Mouse (Mus musculus) neural tube, postnatal 0 days (tissue): ENCODE measurements around the gene Megf11. TPM values are rescaled to one million over a fixed set of nuclear protein-coding genes. Genes with fewer than 3 reads are reported as not detected.

Experiments
- microRNA-seq: library from miRNA; unstranded; fragments of <30 nt; microRNA quantifications from one replicate; pipeline ENCODE4, GENCODE M21; 2016
- polyA plus RNA-seq: library from polyadenylated mRNA; unstranded; fragments of >200 nt; fragmentation: Nextera tagmentation; extraction: Ambion mirVana; gene quantifications from 2 replicates; pipeline ENCODE4 v1.2.1, GENCODE M21; 2015

Gene Megf11
- polyA plus RNA-seq: 16.1 and 18.1 TPM in 2 replicates

DNA sequence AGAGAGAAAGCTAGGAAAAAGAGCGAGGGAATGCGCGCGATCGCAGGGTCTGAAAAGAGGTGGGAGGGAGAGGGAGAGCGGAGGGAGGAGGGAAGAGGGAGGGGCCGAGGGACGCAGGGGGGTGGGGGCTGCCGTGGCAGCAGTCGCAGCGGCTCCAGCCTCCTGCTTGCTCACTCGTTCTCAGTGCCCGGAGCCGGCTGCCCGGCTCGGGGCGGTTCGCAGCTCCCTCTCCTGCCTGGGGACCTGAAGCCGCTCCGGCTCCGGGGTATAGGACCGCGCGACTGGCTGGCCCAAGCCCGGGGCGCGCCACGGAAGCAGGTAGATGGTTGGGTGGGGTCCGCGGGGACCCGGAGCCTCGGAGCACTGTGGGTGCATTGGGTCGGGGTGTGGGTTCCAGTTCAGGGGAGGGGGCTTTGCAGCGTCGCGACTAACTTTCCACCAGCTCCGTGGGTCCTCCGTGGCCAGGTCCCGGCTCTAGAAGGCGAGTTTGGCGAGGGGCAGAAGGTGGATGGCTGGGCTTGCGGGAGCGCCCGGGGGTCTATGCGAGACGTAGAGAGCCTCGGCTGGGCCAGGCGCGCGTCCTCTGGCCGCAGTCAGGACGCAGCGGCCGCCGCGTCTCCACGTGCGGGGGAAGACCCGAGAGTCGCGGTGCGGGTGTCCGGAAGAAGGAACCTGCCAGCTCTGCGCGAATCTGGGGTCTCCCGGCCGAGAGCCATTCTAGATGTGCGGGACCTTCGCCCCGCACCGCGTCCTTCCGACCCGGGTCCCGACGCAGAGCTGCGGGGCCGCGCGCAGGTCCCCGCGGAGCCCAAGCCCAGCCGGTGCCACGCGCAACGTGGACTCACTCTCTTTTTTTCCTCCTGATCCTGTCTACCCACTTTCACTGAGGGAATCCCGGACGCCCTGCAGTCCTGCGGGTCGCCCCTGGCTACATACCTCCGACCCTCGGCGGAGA, at the start of gene Megf11:
Megf11 (plus strand) TSS at position 116 of the 955 bp plus-strand sequence.

DNA sequence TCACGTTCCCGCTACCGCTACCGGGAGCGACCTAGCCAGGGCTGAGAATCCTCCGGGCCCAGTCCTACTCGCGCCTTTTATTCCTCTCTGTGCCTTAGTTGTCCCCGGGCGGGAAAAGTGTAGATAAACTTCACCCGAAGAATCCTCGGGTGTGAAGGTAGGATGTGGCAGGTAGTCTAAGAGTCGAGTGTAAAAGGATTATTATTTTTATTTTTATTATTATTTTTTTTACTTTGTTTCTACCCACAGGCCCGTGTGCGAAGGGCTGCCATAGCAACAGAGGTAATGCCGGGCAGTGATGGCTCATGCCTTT, 44.2 kb upstream of the Megf11 start, which contains the start of gene Dis3l:
Dis3l (minus strand) TSS at position 35 of the 313 bp plus-strand sequence.

GRCm38 (mm10) chr9:64737406-64738201, 352.2 kb downstream of the Megf11 start, which contains the start of gene Rab11a:
Gene Rab11a, minus strand, starts transcription at chr9:64737758.

Small RNA genes within 50 kb of the gene (microRNA-seq; reads per million reads assigned to microRNA genes)
- gene Gm47308: not detected

Other genes with a start within 250 kb of the Megf11 start
- gene Zwilch, start 212.5 kb upstream of the Megf11 start, polyA plus RNA-seq: 3.4 and 4.4 TPM in 2 replicates
- gene Rpl4, start 212.3 kb upstream of the Megf11 start, polyA plus RNA-seq: 575 TPM in 2 replicates
- gene Snapc5, start 206.4 kb upstream of the Megf11 start, polyA plus RNA-seq: 35.5 and 35.9 TPM in 2 replicates
- 1.9 and 2.5 TPM in 2 replicates for gene Uchl4, start 150.4 kb upstream of the Megf11 start, polyA plus RNA-seq
- 89.4 TPM in 2 replicates for gene Map2k1, start 132.0 kb upstream of the Megf11 start, polyA plus RNA-seq
- 64.1 and 64.7 TPM in 2 replicates for gene Tipin, start 104.0 kb upstream of the Megf11 start, polyA plus RNA-seq
- 15.4 and 16.3 TPM in 2 replicates for gene Dis3l, start 44.3 kb upstream of the Megf11 start, polyA plus RNA-seq